Mouse (Mus musculus) lung, embryonic 15.5 days (tissue): ENCODE measurements at regions not wholly inside any gene's neighbourhood (a gene's known extent, or its start where the extent isn't known, plus 50 kb on each side); places are given as distances from the start of the nearest gene placed in this dataset.

Experiments used
- ATAC-seq: fragments of 200-750 bp; cut with Nextera tagmentation; 2 replicates; pipeline ENCODE4 v1.8.0; 2017; ENCODE audit warnings: moderate number of reproducible peaks, borderline replicate concordance; ENCODE audit not compliant: low FRiP score, low TSS enrichment; ENCODE audit errors: extremely low read depth
- H3K27ac ChIP-seq: fragments of 300-500 bp; sonication (generic); 2 replicates; pipeline ENCODE4 v1.5.1; 2015; ENCODE audit warnings: moderate library complexity, mild to moderate bottlenecking, inconsistent platforms
- H3K27me3 ChIP-seq: fragments of 300-500 bp; sonication (generic); 2 replicates; pipeline ENCODE4 v1.6.1; 2015; ENCODE audit warnings: inconsistent platforms
- H3K36me3 ChIP-seq: fragments of 300-500 bp; sonication (generic); 2 replicates; pipeline ENCODE4 v1.6.1; 2015; ENCODE audit warnings: inconsistent platforms
- H3K4me1 ChIP-seq: fragments of 300-500 bp; sonication (generic); 2 replicates; pipeline ENCODE4 v1.6.1; 2015; ENCODE audit warnings: inconsistent platforms
- H3K4me2 ChIP-seq: fragments of 300-500 bp; sonication (generic); 2 replicates; pipeline ENCODE4 v1.6.1; 2015; ENCODE audit warnings: inconsistent platforms, mild to moderate bottlenecking, moderate library complexity
- H3K4me3 ChIP-seq: fragments of 300-500 bp; sonication (generic); 2 replicates; pipeline ENCODE4 v1.5.1; 2015; ENCODE audit warnings: mild to moderate bottlenecking, inconsistent platforms
- H3K9ac ChIP-seq: fragments of 300-500 bp; sonication (generic); 2 replicates; pipeline ENCODE4 v1.6.1; 2015; ENCODE audit warnings: inconsistent platforms
- H3K9me3 ChIP-seq: fragments of 300-500 bp; sonication (generic); 2 replicates; pipeline ENCODE4 v1.6.1; 2016; ENCODE audit warnings: inconsistent platforms
- WGBS: fragments of 180-500 bp; shearing (Covaris S2); methylation state at CpG from one replicate; pipeline ENCODE4 v1.1.7; 2015; 5-methylcytosine and 5-hydroxymethylcytosine counted together

DNA sequence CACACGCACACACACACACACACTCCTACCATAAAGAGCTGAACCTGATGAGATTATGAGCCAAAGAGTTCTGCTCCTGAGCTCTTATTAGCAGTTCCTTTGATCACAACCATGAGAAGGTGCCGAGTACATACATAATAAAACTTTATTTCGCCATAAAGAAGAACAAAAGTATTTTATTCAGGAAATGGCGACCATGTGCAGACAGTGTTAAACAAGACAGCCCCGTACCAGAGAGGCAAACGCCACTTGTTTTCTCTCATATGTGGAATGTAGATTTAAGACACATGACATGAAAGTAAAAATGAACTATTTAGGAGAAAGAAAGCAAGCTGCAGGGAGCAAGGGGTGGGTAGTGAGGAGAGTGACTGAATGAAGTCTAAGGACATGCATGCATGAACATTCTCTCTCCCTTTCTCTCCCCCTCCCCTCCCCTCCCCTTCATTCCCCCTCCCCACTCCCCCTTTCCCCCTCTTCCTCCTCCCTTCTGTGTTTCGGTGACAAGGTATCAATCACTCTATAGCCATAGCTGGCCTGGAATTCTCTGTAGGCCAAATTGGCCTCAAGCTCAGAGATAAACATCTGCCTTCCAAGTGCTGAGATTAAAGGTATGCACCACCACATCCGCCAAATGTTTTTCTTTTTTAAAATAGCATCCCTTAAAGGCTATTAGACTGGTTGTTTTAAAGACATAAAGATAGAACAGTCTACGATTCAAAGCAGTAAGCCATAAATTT is 266.0 kb upstream of the Map3k7 start:
- H3K36me3 ChIP-seq: no peaks in the 10 kb centered on the region
- H3K9ac ChIP-seq: no peak overlapping the region
- 41% methylated on average over 9 of the region's 9 CpGs for WGBS
- H3K4me1 ChIP-seq: no peaks in the 10 kb centered on the region
- ATAC-seq: no peak; the same call in 1 of the 2 replicates
- H3K4me3 ChIP-seq: no peak overlapping the region
- H3K4me2 ChIP-seq: no peak overlapping the region
- H3K9me3 ChIP-seq: no peaks in the 10 kb centered on the region
- no peaks in the 10 kb centered on the region for H3K27me3 ChIP-seq
- H3K27ac ChIP-seq: no peak overlapping the region

DNA sequence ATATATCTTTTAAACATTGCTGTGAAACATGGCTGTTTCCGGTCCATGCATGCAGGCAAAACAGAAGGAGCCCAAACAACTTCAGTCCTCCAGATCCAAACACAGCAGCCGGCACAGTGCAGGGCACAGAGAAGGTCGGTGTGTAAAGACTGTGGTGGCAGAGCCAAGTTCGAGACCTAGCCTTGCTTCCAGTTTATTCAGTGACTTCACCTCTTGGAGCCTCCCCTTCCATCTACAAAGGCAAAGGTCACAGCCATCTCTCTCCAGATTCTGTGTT is 265.5 kb upstream of the Map3k7 start:
- H3K4me3 ChIP-seq: no peak overlapping the region
- no peaks in the 10 kb centered on the region for H3K36me3 ChIP-seq
- 27% methylated on average over 4 of the region's 4 CpGs for WGBS
- no peaks in the 10 kb centered on the region for H3K9me3 ChIP-seq
- no peaks in the 10 kb centered on the region for H3K27me3 ChIP-seq
- H3K27ac ChIP-seq: no peak overlapping the region
- H3K9ac ChIP-seq: no peak overlapping the region
- ATAC-seq: no peak
- H3K4me2 ChIP-seq: no peak overlapping the region
- H3K4me1 ChIP-seq: no peaks in the 10 kb centered on the region

DNA sequence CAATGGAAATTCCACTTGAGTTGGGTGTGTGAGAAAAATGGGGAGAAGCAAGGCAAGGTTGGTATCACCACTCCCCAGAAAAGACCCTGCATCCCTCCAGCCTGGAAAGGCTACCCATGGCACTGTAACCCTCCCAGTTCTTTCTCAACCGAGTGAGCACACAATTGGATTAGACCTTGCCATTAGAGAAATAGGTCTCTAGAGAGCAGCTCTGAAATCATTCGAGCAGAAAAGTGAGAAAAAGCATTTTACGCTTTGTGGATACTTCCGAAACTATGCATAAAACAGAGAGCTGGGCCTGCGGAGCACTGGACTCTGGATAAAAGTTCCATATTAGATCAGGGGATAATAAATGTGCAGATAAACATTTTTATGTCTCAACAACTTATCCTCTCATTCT is 264.6 kb upstream of the Map3k7 start:
- Histone ChIP-seq H3K27ac (no peak overlapping the region), H3K36me3 (no peaks in the 10 kb centered on the region), H3K9ac (no peak overlapping the region), H3K4me2 (no peak overlapping the region), H3K4me3 (no peak overlapping the region), H3K4me1 (no peaks in the 10 kb centered on the region), H3K9me3 (no peaks in the 10 kb centered on the region), H3K27me3 (no peaks in the 10 kb centered on the region)
- WGBS: 87% methylated on average over 5 of the region's 5 CpGs
- ATAC-seq: no peak

DNA sequence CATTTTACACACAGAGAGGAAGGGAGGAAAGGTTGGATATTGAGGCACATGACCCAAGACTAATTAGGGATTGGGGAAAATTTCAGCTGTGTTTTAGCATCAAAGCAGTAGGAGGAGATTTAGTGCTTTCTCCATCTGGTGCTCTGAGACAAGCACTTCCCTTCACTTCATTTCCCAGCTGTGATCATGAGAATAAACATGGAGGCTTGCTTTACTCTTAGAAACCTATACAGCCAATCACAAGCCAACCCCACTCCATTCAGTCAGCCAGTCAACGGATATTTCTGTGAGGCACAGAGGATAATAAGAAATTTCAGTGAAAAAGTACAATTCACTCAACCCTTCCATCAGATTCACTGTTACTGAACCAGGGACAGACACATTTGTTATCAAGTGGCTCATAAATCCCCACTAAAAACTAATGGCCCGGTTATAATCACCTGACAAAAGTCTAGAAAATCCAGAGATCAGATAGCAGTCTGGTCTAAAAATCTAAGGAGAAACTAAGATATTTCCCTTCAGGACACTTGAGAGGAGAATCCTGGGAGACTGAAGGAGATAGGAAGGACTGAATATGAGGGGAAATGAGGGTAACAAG is 249.7 kb upstream of the Map3k7 start:
- 68% methylated on average over 2 of the region's 2 CpGs for WGBS
- H3K4me1 ChIP-seq: no peaks in the 10 kb centered on the region
- H3K4me2 ChIP-seq: no peak overlapping the region
- no peaks in the 10 kb centered on the region for H3K9me3 ChIP-seq
- H3K27ac ChIP-seq: no peak overlapping the region
- H3K9ac ChIP-seq: no peak overlapping the region
- no peak for ATAC-seq
- no peaks in the 10 kb centered on the region for H3K27me3 ChIP-seq
- H3K36me3 ChIP-seq: no peaks in the 10 kb centered on the region
- H3K4me3 ChIP-seq: no peak overlapping the region

DNA sequence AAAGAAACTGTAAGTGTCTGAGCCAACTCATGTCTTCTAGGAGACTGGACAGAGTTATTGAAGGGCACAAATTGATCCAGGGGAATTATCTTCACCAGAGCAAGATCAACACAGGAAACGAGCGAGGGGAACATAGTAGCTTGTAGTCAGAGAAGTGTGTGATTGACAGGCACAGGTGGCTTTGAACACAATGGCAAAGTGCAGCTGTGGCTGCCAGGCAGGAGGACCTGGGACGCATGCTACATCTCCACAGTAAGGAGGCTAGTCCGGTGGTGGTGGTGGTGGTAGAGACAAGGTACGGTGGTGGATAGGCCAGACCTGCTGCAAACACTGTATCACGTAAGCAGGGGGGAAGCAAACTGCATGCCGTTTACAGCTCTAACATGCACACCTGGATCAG is 240.4 kb upstream of the Map3k7 start:
- Histone ChIP-seq H3K4me2 (no peak overlapping the region), H3K27me3 (no peaks in the 10 kb centered on the region), H3K9me3 (no peaks in the 10 kb centered on the region), H3K27ac (no peak overlapping the region), H3K4me3 (no peak overlapping the region), H3K4me1 (no peaks in the 10 kb centered on the region), H3K9ac (no peak overlapping the region), H3K36me3 (no peaks in the 10 kb centered on the region)
- WGBS: 74% methylated on average over 7 of the region's 7 CpGs
- no peak for ATAC-seq

DNA sequence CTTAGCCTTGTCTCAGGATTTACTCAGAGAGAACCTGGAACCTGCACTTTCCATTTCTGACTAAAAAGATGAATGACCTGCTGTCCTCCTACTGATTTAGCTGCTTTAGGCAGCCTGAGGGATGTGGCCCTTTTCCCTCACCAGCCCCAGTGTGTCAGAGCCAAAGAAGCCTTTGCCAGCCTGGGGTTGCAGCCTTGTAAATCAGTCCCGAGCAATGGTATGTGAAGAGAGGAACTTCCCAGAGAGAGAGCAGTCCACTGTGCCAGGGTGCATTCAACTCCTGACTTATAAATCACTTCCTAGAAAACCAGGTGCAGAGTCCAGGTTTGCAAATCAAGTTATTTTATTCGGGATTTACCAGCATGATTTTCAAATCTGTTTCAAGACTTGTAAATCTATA is 239.5 kb upstream of the Map3k7 start:
- no peak overlapping the region for H3K27ac ChIP-seq
- H3K9me3 ChIP-seq: no peaks in the 10 kb centered on the region
- H3K4me1 ChIP-seq: no peaks in the 10 kb centered on the region
- no peaks in the 10 kb centered on the region for H3K36me3 ChIP-seq
- no peak overlapping the region for H3K4me3 ChIP-seq
- H3K4me2 ChIP-seq: no peak overlapping the region
- H3K9ac ChIP-seq: no peak overlapping the region
- no peaks in the 10 kb centered on the region for H3K27me3 ChIP-seq
- 49% methylated on average over 2 of the region's 2 CpGs for WGBS
- no peak for ATAC-seq

DNA sequence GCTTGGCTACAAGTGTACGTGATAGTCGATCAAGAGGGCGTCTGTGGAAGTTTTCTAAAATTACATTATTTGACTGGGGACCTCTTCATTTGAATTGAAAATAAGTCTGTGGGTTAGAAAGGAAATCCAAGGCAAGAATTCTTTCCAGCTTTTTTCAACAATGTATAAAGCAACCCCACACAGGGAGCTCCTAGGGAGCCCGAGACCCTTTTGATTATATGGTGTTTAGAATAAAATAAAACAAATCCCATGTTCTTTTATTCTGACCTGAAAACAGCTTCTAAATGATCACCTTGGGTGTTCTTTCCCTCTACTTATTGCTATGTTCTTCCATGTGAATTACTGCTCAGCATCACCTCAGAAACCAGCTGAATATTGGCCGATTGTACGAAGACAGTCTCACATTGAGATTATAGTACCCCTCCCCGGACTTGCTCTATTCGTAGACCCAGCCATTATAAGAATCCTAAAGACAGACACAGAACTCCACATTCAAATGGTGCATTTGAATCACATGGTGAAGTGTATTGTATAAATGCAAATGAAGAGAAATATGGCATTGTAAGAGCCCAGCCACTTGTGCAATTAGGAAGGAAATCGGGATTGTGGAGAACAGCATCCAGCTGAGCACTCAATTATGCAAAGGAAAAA is 236.3 kb upstream of the Map3k7 start:
- no peaks in the 10 kb centered on the region for H3K36me3 ChIP-seq
- no peaks in the 10 kb centered on the region for H3K9me3 ChIP-seq
- 90% methylated on average over 9 of the region's 9 CpGs for WGBS
- ATAC-seq: no peak
- no peaks in the 10 kb centered on the region for H3K4me1 ChIP-seq
- H3K4me3 ChIP-seq: no peak overlapping the region
- H3K27ac ChIP-seq: no peak overlapping the region
- H3K4me2 ChIP-seq: no peak overlapping the region
- no peaks in the 10 kb centered on the region for H3K27me3 ChIP-seq
- no peak overlapping the region for H3K9ac ChIP-seq

DNA sequence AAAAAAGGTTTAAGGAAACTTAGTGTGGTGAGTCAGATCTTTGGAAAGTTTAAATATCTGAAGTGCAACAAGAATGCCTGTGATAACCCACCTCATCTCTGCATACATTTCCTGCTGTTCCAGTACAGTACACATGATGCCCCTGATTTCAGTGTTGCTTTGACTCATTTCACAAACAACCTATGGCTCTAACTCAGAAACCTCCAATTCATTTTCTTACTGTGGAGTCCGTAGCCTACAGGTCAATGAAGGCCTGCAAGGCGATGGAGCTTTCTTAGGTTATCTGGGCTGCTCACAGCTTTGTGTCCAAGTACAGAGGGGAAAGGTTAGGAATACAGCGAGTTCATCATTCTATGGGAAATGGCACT is 235.8 kb upstream of the Map3k7 start:
- H3K4me3 ChIP-seq: no peak overlapping the region
- no peak for ATAC-seq
- H3K9ac ChIP-seq: no peak overlapping the region
- no peak overlapping the region for H3K27ac ChIP-seq
- no peaks in the 10 kb centered on the region for H3K27me3 ChIP-seq
- H3K4me1 ChIP-seq: no peaks in the 10 kb centered on the region
- no peaks in the 10 kb centered on the region for H3K9me3 ChIP-seq
- H3K4me2 ChIP-seq: no peak overlapping the region
- 84% methylated on average over 3 of the region's 3 CpGs for WGBS
- no peaks in the 10 kb centered on the region for H3K36me3 ChIP-seq

DNA sequence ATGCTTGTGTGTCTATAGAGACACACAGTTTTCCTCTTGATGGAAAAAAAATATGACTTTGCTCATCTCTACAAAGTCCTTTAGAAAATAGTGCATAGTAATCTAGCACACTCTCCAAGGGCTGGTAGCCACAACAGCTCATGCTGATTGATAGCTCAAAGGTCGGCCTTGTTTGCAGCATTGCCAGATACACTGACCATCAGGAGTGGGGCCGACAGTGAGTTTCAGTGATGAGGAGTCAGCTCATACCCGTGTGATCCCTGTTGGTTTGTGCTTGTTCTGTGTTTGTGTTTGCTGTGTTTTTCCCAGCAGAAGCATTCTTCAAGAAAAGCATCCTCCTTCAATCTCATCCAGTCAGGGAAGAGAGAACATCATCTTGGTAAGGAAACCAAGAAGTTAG is 220.1 kb upstream of the Map3k7 start:
- Histone ChIP-seq H3K4me2 (no peak overlapping the region), H3K4me1 (0 out of 2 replicates have a peak, but pooled peaks cover 13% of the 10 kb centered on the region), H3K9me3 (no peaks in the 10 kb centered on the region), H3K27ac (peak overlapping the region; percentile 64), H3K4me3 (no peak overlapping the region), H3K27me3 (no peaks in the 10 kb centered on the region), H3K9ac (no peak overlapping the region), H3K36me3 (no peaks in the 10 kb centered on the region)
- 17% methylated on average over 3 of the region's 3 CpGs for WGBS
- peak; percentile 77 for ATAC-seq

DNA sequence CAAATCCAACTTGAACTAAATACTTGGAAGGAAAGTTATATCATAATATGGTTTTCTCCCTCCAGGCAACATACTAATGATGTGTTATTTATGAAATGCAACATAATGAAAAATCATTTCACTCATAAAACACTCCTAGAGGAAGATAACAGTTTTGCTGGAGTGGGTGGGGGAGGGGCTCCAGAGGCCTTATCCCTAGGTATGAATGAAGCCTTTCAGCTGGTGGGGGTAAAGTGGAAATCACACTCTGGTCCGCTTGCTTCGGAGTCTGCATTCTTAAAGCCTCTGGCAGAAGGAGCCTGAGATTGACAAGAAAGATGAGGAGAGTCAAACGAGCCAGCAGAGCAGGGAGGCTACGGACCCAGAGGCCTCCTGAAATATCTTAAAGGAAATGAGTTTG is 219.5 kb upstream of the Map3k7 start:
- peak; percentile 90; the same call in 1 of the 2 replicates for ATAC-seq
- 15% methylated on average over 4 of the region's 4 CpGs for WGBS

DNA sequence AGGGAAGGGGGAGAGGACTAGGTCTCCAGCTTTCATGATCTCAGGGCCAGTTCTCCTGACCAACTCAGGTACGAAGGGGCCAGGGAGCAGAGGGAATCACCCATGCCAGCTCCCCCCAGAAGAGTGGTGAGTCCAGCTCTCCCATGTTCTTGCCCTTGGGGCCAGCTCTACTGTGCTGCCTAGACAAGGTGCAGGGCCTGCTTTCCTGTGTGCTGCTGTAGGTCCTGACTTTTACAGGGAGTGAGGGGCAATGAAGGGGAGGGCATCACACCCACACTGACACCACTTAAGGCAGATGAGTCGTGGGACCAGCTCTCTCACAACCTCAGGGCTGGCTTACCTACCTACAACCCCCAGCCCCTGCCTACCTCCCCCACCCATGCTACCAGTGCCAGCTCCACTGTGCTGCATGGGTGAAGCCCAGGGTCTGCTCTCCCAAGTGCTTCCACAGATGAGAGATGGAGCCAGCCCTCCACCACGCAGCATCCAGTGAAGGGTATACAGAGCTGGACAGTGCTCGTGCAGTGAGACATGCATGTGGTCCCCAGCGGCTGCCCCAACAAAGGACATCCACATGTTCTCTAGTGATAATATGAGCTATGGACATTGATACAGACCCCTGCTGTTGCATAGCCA is 210.1 kb upstream of the Map3k7 start:
- ATAC-seq: peak; percentile 47; the same call in 1 of the 2 replicates
- Histone ChIP-seq H3K4me2 (no peak overlapping the region), H3K4me3 (no peak overlapping the region), H3K4me1 (no peaks in the 10 kb centered on the region), H3K9ac (no peak overlapping the region), H3K36me3 (no peaks in the 10 kb centered on the region), H3K9me3 (no peaks in the 10 kb centered on the region), H3K27ac (no peak overlapping the region), H3K27me3 (no peaks in the 10 kb centered on the region)
- 86% methylated on average over 5 of the region's 5 CpGs for WGBS

More for the DNA sequence above, 219.5 kb upstream of the Map3k7 start:
- no peaks in the 10 kb centered on the region for H3K9me3 ChIP-seq
- H3K27ac ChIP-seq: no peak overlapping the region
- H3K4me3 ChIP-seq: no peak overlapping the region
- no peaks in the 10 kb centered on the region for H3K36me3 ChIP-seq
- no peaks in the 10 kb centered on the region for H3K27me3 ChIP-seq
- no peak overlapping the region for H3K9ac ChIP-seq
- H3K4me2 ChIP-seq: no peak overlapping the region
- 0 out of 2 replicates have a peak, but pooled peaks cover 13% of the 10 kb centered on the region for H3K4me1 ChIP-seq

DNA sequence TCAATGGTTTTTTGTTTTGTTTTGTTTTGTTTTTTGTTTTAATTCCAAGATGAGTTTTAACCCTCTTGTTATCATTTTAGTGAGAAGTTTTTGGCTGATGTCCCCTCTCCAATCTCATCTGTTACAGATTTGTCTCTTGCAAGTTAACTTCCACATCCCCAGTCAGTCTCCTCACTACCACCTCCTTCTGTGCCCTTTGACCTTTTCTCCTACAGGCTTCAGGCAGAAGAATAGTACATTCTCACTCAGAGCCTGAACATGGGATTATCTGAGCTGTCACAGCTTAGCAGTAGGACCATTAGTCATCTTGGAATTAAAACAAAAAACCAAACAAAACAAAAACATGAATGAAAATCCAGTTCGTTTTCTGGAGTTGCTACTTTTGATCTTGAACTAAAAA is 206.8 kb upstream of the Map3k7 start:
- WGBS: 23% methylated on average over 1 of the region's 1 CpGs
- peak; percentile 80; the same call in 1 of the 2 replicates for ATAC-seq

More for the DNA sequence above, 206.8 kb upstream of the Map3k7 start:
- Histone ChIP-seq H3K4me2 (no peak overlapping the region), H3K4me1 (peaks cover 16% of the 10 kb centered on the region), H3K4me3 (no peak overlapping the region), H3K9me3 (no peaks in the 10 kb centered on the region), H3K36me3 (no peaks in the 10 kb centered on the region), H3K9ac (no peak overlapping the region), H3K27ac (no peak overlapping the region), H3K27me3 (no peaks in the 10 kb centered on the region)
